Mouse (Mus musculus) layer of hippocampus, adult 2 months (tissue): ENCODE measurements at regions not wholly inside any gene's neighbourhood (a gene's known extent, or its start where the extent isn't known, plus 50 kb on each side); places are given as distances from the start of the nearest gene placed in this dataset.
A peak's percentile ranks its signal among the peaks of the same experiment; 100 is the strongest.
"Not testable (repeated sequence)": the region's sequence is repeated elsewhere in the genome, so short reads cannot be mapped to it uniquely, and the experiment has no call there.

Experiments
- DNase-seq, 2 experiments: peaks; one replicate each; pipeline ENCODE4 v3.0.0; 2022; ENCODE audit warnings: low spot score in 2 of 2
- H3K27ac ChIP-seq: fragments of 200-600 bp; 2 replicates; pipeline ENCODE4 v1.8.1; 2022
- H3K4me3 ChIP-seq: fragments of 200-600 bp; 2 replicates; pipeline ENCODE4 v1.8.1; 2022; ENCODE audit warnings: mild to moderate bottlenecking
- CTCF ChIP-seq: fragments of 200-600 bp; conservative IDR thresholded peaks from 2 replicates; pipeline ENCODE4 v1.8.1; 2022; ENCODE audit warnings: antibody characterized with exemption, mild to moderate bottlenecking, moderate library complexity

DNA sequence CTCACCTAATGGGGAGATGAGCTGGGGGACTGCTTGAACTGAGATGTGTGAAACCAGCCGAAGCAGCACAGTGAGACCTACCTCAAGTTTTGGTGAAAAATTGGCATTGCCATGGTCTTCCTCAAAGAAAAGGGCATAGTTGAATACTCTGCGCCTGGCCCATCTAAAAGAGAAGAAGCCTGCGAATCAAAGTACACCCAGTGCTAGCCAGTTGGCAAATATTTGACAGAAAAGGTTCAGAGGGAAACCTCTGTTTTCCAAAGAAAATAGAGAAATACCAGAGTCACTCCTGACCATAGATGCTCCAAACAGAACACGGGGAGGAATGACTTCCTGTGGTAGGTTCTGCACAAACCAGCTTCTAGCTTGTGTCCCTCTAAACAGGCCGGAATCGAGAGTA lies 144.5 kb upstream of the Tbl1xr1 start:
- H3K4me3 ChIP-seq, result no peak overlapping the region
- H3K27ac ChIP-seq, result no peak overlapping the region
- no peak for TF ChIP-seq CTCF
- no peak for DNase-seq

DNA sequence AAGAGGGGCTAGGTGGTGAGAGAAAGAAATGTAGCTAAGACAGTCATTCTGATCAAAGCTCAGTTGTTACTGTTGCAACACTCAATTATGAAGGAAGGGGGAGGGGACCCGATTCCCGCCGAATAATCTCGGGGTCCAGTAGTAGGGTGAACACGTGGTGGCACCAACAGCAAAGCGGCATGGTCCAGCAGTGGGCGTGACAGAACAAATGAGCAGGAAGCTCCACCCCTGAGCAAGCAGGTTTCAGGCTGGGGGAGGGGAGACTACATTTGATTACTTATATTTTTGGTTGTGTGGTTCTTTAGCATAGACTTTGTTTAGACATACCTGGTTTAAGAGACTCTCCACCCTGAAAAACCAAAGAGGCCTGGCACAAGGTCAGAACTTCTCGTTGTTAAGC lies 143.8 kb upstream of the Tbl1xr1 start:
- H3K4me3 ChIP-seq, DNase-seq, H3K27ac ChIP-seq: not testable (repeated sequence)

DNA sequence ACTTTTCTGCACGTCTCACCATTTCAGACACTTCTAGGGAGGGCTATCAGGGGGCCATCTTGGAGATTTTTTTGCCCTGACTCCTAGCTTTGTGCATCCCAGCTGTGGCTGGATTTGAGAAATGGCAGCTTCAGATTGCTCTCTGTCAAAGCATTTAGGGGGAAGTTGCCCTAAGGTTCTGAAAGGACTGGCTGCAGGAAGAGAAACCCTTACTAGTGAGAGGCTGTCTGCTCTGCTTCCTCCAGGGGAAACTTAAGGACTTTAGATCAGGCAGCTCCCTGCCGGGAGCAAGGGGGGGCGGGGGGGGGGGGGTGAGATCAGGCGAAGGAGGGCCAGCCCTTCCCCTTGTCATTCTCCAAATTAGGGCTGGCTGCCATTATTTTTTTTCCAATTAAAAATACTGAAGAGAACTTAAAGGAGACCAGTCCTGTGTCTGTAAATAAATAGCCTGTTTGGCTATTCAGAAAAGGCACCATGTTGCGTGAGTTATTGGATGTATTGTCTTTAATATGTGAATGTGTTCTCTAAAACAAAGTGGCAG lies 141.7 kb upstream of the Tbl1xr1 start:
- TF ChIP-seq CTCF, result peak; percentile 35
- DNase-seq, result no peak
- H3K27ac ChIP-seq, result peak overlapping the region; percentile 94
- H3K4me3 ChIP-seq, result peak overlapping the region; percentile 58

DNA sequence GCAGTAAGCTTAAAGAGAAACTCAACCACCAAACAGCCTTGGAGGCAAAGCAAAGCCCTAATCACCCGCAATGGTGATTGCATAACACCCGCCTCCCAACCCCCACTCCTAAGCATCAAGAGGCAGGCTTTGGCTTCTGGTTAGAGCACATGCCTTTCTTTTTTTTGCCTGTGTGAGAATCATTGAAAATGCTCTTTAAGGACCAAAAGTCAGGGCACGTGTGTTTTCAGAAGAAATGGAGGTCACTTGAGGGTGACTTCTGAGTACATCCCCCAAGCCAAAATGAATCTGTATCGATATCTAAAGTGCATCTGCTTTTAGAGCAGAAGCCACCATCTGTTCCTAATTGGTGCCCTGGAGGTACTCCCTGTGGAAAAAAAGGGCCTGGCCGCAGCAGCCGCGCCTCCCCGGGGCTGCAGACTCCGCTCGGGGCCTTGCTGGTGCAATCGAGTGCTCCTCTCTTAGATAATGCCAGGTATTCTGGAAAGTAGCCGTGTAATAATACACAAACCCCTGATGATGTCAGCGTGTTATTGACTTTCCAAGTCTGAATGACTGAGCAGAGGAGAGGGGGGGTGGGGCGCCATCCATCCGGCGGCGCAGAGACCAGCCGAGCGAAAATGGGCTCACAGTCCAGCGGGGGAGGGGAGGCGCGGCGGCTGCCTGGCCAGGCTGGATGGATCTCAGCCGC lies 140.7 kb upstream of the Tbl1xr1 start:
- Histone ChIP-seq H3K4me3 (peak overlapping the region; percentile 58), H3K27ac (peak overlapping the region; percentile 94)
- DNase-seq, result peak; percentile 89 to 93
- no peak for TF ChIP-seq CTCF

DNA sequence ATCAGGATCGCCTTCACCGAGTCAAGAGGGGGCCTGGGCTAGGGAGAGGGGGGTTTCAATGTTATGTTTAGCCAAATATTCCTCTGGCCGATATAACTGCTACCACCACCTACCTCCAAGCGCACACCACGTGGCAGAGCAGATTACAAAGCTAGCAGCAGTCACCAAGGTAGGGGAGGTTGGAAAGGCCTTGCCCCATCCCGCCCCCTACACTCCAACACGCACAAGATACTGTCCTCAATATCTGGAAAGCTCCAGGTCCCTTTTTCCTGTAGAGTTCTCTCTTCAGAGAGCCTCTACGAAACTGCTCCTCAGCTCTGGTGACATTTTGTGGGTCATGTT lies 140.2 kb upstream of the Tbl1xr1 start:
- TF ChIP-seq CTCF, result peak; percentile 31

DNA sequence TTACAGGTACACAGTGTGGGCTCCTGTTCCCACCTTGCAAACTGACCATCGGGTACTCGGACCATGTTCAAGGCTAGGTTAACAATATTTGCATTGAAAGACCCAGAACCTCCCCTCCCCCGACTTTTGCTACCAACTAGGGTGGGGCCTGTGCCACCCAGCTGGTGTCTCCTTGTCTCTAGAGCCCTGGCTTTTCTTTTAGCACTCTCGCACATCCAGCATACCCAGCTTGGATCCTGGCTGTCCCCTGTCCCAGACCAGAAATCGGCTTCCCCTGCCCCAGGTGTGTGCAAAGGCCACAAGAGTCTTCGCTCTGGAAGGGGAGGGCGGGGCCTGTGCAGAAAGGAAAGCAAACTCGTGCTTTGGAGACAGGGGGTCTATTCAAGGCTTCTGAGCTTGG lies 139.8 kb upstream of the Tbl1xr1 start:
- peak overlapping the region; percentile 94 for H3K27ac ChIP-seq
- peak overlapping the region; percentile 58; the same call in 1 of the 2 replicates for H3K4me3 ChIP-seq
- TF ChIP-seq CTCF, result no peak
- no peak for DNase-seq

More for the DNA sequence above, 140.2 kb upstream of the Tbl1xr1 start:
- H3K27ac ChIP-seq, result peak overlapping the region; percentile 94
- DNase-seq, result no peak
- H3K4me3 ChIP-seq, result peak overlapping the region; percentile 58

DNA sequence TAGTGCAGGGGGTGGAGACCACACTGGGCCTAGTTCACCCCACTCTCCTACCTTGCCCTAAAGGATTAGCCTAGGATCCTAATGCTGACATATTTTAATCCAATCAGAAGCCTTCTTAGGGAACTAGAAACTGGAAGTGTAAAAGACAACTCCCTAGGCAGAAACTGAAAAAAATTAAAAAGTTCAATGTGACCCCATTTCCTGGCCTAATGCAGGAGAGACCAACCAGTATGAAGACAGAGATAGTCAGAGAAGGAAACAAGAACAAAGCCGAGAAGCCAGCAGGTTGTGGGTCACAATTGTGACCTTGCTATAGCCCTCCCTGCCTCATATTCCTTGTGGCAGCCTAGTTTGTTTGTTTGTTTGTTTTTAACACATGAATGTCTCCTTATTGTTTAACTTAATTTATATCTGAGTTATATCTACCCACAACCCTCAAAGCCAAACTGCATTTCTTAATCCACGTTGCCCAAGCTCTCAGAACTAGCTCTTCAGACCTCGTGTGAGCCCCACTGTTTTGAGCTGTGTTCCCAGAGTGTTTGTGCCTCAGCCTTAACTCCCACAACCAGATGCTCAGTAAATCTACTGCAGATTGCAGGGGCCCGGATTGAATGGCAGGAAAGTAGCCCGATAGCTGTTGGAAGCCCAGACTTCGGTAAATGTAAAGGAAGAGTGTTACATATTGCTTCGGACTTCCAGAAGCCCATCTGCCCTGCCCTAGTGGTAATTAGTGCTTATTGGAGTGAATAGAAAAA lies 139.0 kb upstream of the Tbl1xr1 start:
- Histone ChIP-seq H3K27ac (peak overlapping the region; percentile 94), H3K4me3 (peak overlapping the region; percentile 13; the same call in 1 of the 2 replicates)
- TF ChIP-seq CTCF, result no peak
- DNase-seq, result peak; percentile 54 to 67

DNA sequence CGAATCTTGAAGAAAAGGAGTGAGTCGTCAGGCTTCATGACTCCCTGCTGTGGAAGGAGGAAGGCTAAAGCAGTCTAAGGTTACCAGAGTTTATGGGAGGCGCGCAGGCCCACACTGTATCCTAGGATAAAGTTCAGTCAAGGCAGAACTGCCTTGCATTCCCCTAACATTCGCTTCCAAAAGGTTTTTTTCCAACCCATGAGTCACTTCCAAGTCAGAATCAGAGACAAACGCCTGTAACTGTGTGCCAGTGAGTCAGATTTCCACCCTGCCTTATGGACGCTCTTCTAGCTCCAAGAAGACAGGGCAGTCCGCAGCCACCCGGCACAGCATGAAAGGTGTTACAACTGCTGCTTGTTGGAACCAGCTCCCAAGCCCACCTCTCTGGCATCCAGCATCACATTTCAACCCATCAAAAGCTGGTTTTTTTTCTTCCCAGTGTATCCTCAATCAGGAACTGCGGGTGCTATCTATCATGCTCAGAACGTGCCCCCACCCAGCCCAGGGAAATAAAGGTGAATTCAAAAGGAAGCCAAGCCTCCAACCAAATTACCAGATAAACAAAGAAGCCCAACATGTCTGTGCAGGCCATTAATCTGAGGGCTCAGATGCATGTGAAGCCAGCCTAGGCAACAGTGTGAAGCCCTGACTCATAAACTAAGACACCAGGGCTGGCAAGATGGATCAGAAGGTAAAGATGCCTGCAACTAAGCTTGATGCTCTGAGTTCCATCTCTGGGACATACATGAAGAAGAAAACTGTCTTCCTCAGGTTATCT lies 138.2 kb upstream of the Tbl1xr1 start:
- DNase-seq, result peak; percentile 28 to 51
- peak overlapping the region; percentile 94 for H3K27ac ChIP-seq
- TF ChIP-seq CTCF, result no peak
- peak overlapping the region; percentile 13; the same call in 1 of the 2 replicates for H3K4me3 ChIP-seq

DNA sequence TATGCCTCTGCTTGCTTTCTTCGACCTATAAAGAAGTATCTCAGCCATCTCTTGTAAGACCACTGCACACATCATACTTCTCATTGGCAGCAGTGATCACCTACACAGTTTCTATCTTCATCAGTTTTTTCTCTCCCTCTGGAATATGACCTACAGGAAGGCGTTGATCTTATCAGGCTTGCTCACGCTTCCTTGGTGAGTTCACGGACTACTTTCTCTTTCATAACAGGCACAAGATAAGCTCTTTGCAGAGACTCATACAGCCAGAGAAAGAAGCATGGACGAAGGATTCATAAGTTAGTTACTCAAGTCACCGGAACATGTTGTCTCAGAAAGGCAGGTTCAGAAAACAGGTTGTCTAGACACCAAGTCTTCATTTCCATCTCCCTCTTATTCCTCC lies 136.7 kb upstream of the Tbl1xr1 start:
- no peak overlapping the region for H3K27ac ChIP-seq
- H3K4me3 ChIP-seq, result no peak overlapping the region
- no peak for TF ChIP-seq CTCF
- no peak for DNase-seq

DNA sequence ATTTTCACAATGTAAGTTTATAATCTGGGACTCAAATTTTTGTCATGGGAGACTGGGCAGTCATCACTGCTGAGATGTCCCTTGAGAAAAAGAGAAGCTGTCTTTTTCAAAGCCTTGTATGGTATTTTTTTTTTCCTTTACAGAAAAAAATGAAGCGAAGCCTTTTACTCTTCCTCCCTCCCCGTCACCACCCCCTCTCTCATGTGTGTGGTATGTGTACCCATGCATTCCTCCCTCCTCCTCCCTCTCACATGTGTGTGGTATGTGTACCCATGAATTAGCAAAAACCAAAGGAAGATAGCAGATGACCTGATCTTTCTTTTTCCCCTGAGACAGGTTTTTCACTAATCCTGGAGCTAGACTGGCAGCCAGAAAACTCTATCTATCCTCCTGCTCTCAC lies 134.9 kb upstream of the Tbl1xr1 start:
- H3K27ac ChIP-seq, result no peak overlapping the region
- TF ChIP-seq CTCF, result no peak

DNA sequence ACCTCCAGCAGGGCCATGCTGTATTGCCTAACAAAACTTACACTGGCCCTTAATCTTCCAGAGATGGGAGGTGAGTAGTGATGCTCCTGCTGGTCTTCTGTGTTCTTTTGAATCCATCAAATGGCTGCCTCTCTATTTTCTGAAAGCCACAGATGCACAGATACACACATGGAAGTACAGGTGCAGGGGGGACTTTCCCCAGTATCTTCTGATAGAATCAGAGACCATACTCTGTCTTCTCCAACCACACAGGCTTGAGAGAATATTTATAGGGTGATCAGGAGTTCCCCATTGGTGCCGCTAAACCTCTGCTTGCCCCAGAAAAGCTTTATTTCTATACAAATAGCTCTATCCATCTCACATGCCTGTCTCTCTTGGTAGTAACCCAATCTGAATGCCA lies 133.5 kb upstream of the Tbl1xr1 start:
- Histone ChIP-seq H3K4me3 (no peak overlapping the region), H3K27ac (no peak overlapping the region)
- TF ChIP-seq CTCF, result no peak
- no peak for DNase-seq

More for the DNA sequence above, 134.9 kb upstream of the Tbl1xr1 start:
- DNase-seq, result no peak
- H3K4me3 ChIP-seq, result no peak overlapping the region

DNA sequence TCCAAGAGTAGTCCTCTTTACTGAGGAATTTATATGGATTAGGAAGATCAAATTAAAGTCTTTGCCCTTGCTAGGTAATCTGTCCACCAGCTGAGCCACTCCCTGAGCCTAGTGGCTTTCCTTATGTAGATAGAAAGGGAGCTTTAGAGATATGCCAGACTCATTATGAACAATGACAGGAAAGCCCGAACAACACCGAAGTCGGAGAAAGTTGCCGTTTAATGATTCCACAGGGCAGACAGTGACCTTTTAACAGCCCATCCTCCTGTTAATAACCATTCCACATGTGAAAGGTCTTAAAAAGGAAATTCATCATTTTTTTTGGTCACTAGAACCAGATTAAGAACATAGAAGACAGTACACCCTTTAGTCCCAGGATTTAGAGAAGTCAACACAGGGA lies 130.7 kb upstream of the Tbl1xr1 start:
- Histone ChIP-seq H3K4me3 (no peak overlapping the region), H3K27ac (no peak overlapping the region)
- no peak for TF ChIP-seq CTCF
- no peak for DNase-seq
